Mouse (Mus musculus) adrenal gland, postnatal 4 days (tissue): ENCODE measurements around the gene 1700013F07Rik. TPM values are rescaled to one million over a fixed set of nuclear protein-coding genes. Genes with fewer than 3 reads are reported as not detected.

Experiments used
- microRNA-seq: library from miRNA; unstranded; fragments of <30 nt; microRNA quantifications from one replicate; pipeline ENCODE4 v1.2.0, GENCODE M21; 2021
- total RNA-seq, 2 experiments: library from RNA; stranded (reverse); gene quantifications; 2 replicates each; pipeline ENCODE4 v1.2.3; 2021

Gene 1700013F07Rik
- total RNA-seq, 2 experiments from 2014 or later: not detected

Small RNA genes lying within 50 kb of the gene (microRNA-seq; reads per million reads assigned to microRNA genes)
- not detected for gene Gm22860

Other genes starting within 250 kb of the 1700013F07Rik start
- not detected for gene Mybphl, start 169.2 kb upstream of the 1700013F07Rik start, total RNA-seq
- gene Psrc1, start 150.3 kb upstream of the 1700013F07Rik start, total RNA-seq: 10 to 100 TPM; 13.0 to 15.2 TPM
- gene Celsr2, start 118.6 kb upstream of the 1700013F07Rik start, total RNA-seq: 10 to 100 TPM; 15.3 to 25.8 TPM
- gene Sars, start 88.9 kb upstream of the 1700013F07Rik start, total RNA-seq: 100 to 1,000 TPM; 163 to 171 TPM
- 1 to 10 TPM; 3.6 to 8.0 TPM for gene 5330417C22Rik, start 2.4 kb downstream of the 1700013F07Rik start, total RNA-seq
- 10 to 100 TPM; 50.9 to 51.0 TPM for gene Tmem167b, start 28.3 kb downstream of the 1700013F07Rik start, total RNA-seq
- gene Taf13, start 37.5 kb downstream of the 1700013F07Rik start, total RNA-seq: 10 to 100 TPM; 18.2 to 25.2 TPM
- 10 to 100 TPM; 10.8 to 11.4 TPM for gene Wdr47, start 57.1 kb downstream of the 1700013F07Rik start, total RNA-seq
- gene Clcc1, start 119.8 kb downstream of the 1700013F07Rik start, total RNA-seq: 10 to 100 TPM; 51.6 to 53.6 TPM
- gene Gpsm2, start 188.2 kb downstream of the 1700013F07Rik start, total RNA-seq: 10 to 100 TPM; 18.4 to 24.6 TPM
- under 1 TPM in 1 of 2 experiments, not detected in 1; 0.08 TPM for gene Aknad1, start 205.5 kb downstream of the 1700013F07Rik start, total RNA-seq